Mouse (Mus musculus): ENCODE measurements at regions not wholly inside any gene's neighbourhood (a gene's known extent, or its start where the extent isn't known, plus 50 kb on each side); places are given as distances from the start of the nearest gene placed in this dataset.

GRCm38 (mm10) chr17:45789777-45790176 is 56.1 kb upstream of the 1600014C23Rik start:
- Histone ChIP-seq H3K9ac (ENCODE audit: low read length) (no peak overlapping the region), H3K36me3 (ENCODE audit: control insufficient read depth, insufficient read depth, low read length) (no peaks in the 10 kb centered on the region), H3K27me3 (ENCODE audit: control insufficient read depth, insufficient read depth, low read length) (no peaks in the 10 kb centered on the region), H3K27ac (ENCODE audit: low read depth, low read length) (no peak overlapping the region), H3K4me1 (replicated peaks; ENCODE audit: control insufficient read depth, insufficient read depth, low read length) (no peaks in the 10 kb centered on the region), H3K4me2 (ENCODE audit: low read depth, low read length, severe bottlenecking) (no peak overlapping the region), H3K4me3 (ENCODE audit: low read depth, low read length) (no peak overlapping the region), H3K9me3 (ENCODE audit: control insufficient read depth, low read length) (no peaks in the 10 kb centered on the region)
- DNase-seq (ENCODE audit: low spot score) (no peak), ATAC-seq (replicated peaks; ENCODE audit: low FRiP score) (no peak)
- 32% methylated on average over 6 of the region's 6 CpGs for WGBS

- H3K27me3 ChIP-seq (ENCODE audit: control insufficient read depth, insufficient read depth, low read length): no peaks in the 10 kb centered on the region
- no peaks in the 10 kb centered on the region for H3K36me3 ChIP-seq (ENCODE audit: control insufficient read depth, insufficient read depth, low read length)
- DNase-seq (ENCODE audit: low spot score) (no peak), ATAC-seq (replicated peaks; ENCODE audit: low FRiP score) (no peak)
- H3K27ac ChIP-seq (ENCODE audit: low read depth, low read length): no peak overlapping the region
- no peak overlapping the region for H3K9ac ChIP-seq (ENCODE audit: low read length)
- WGBS: 87% methylated on average over 10 of the region's 10 CpGs
- no peak overlapping the region for H3K4me2 ChIP-seq (ENCODE audit: low read depth, low read length, severe bottlenecking)
- no peak overlapping the region for H3K4me3 ChIP-seq (ENCODE audit: low read depth, low read length)
- no peaks in the 10 kb centered on the region for H3K4me1 ChIP-seq (replicated peaks; ENCODE audit: control insufficient read depth, insufficient read depth, low read length)
- no peaks in the 10 kb centered on the region for H3K9me3 ChIP-seq (ENCODE audit: control insufficient read depth, low read length)
Observed at GRCm38 (mm10) chr17:45784905-45785304, 51.3 kb upstream of the 1600014C23Rik start.

GRCm38 (mm10) chr17:45784496-45784895 is 50.9 kb upstream of the 1600014C23Rik start:
- H3K36me3 ChIP-seq (ENCODE audit: control insufficient read depth, insufficient read depth, low read length): no peaks in the 10 kb centered on the region
- H3K9ac ChIP-seq (ENCODE audit: low read length): no peak overlapping the region
- no peaks in the 10 kb centered on the region for H3K4me1 ChIP-seq (replicated peaks; ENCODE audit: control insufficient read depth, insufficient read depth, low read length)
- H3K9me3 ChIP-seq (ENCODE audit: control insufficient read depth, low read length): no peaks in the 10 kb centered on the region
- no peak overlapping the region for H3K4me2 ChIP-seq (ENCODE audit: low read depth, low read length, severe bottlenecking)
- no peaks in the 10 kb centered on the region for H3K27me3 ChIP-seq (ENCODE audit: control insufficient read depth, insufficient read depth, low read length)
- no peak overlapping the region for H3K4me3 ChIP-seq (ENCODE audit: low read depth, low read length)
- DNase-seq (ENCODE audit: low spot score): no peak
- H3K27ac ChIP-seq (ENCODE audit: low read depth, low read length): no peak overlapping the region
- 92% methylated on average over 5 of the region's 5 CpGs for WGBS
- no peak for ATAC-seq (replicated peaks; ENCODE audit: low FRiP score)
